Mouse (Mus musculus) layer of hippocampus, adult 2 months (tissue): ENCODE measurements around the gene Crispld2. TPM values are rescaled to one million over a fixed set of nuclear protein-coding genes. Genes with fewer than 3 reads are reported as not detected.
A peak's percentile ranks its signal among the peaks of the same experiment; 100 is the strongest.

Source experiments
- DNase-seq, 2 experiments: peaks; one replicate each; pipeline ENCODE4 v3.0.0; 2022; ENCODE audit warnings: low spot score in 2 of 2
- H3K27ac ChIP-seq: fragments of 200-600 bp; 2 replicates; pipeline ENCODE4 v1.8.1; 2022
- H3K4me3 ChIP-seq: fragments of 200-600 bp; 2 replicates; pipeline ENCODE4 v1.8.1; 2022; ENCODE audit warnings: mild to moderate bottlenecking
- CTCF ChIP-seq: fragments of 200-600 bp; conservative IDR thresholded peaks from 2 replicates; pipeline ENCODE4 v1.8.1; 2022; ENCODE audit warnings: antibody characterized with exemption, mild to moderate bottlenecking, moderate library complexity
- total RNA-seq, 2 experiments: library from RNA; stranded (reverse); gene quantifications; 2 replicates each; pipeline ENCODE4 v1.2.3; 2021

Crispld2 gene
- total RNA-seq, 2 experiments from 2014 or later, result 2.0 to 2.5 TPM

DNA sequence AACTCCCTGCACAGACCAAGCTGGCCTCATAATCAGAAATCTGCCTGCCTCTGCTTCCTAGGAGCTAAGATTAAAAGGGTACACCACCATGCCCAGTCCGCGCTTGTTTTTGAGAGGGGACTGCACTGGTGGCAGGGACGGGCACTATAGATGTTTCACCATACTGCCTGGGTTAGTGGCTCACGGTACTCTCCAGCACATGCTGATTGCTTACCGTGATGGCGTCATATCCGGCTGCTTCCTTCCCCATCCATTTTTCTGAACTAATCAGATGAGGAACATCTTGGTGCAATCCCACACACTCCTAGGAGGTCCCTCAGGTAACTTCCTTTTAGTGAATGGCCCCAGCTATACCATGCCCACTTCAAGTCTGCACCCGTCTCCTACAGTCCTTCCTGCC, 52.7 kb downstream of the Crispld2 start:
- Histone ChIP-seq H3K4me3 (no peak overlapping the region), H3K27ac (no peak overlapping the region)
- TF ChIP-seq CTCF, result no peak
- DNase-seq, result no peak

DNA sequence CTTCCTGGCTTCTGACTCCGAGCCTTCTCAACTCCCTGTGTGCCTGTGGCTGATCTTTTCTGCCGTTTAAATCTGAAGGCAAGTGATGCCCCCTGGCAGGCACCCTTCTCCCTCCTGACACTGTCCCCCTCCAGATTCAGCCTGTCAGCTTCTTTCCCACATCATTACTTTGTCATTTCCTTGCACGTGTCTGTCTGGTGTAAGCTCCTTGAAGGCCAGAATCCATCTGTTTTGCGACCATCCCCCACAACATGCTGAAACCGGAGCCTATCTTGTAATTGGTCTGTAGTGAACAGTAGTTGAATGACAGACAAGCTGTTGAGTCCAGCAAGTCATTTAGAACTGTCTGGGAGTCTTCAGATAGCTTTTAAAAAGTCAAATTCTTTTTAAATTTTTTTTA, 53.2 kb downstream of the Crispld2 start:
- no peak for DNase-seq
- Histone ChIP-seq H3K27ac (peak overlapping the region; percentile 86), H3K4me3 (no peak overlapping the region)
- no peak for TF ChIP-seq CTCF

DNA sequence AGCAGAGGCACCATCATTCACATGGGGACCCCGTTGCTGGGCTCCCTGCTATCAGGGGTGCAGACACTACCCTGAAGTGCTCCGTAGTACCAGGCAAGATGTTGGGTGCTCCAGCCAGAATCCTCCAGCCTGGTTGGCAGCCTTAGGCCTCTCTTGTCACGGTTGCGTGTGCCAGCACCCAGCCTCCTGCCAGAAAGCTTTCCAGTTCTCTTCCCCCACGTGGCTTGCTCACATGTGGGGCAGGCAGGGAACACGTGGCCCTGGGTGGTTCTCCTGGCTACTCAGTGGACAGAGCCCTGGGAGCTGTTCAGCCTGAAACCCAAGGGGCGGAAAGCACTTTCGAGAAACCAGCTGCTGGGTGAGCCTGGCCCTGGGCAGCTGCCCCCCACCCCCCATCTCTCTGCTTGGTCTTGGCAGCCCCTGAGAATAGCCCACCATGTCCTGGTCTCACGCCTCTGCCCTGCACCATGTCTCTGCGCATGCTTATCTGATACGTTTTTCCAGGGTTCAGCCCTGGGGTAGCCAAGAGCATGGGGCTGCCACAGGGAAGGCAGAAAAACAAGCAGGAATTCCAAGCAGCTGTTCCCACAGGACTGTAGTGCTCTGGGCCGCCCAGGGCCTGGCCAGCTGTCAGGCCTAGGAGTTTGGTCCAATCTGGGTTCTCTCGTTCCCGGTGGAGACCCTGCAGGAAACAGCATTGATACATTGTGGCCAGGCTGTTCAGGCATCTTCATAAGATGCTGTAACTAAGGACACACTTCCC, 54.2 kb downstream of the Crispld2 start:
- DNase-seq, result peak; percentile 79 to 83
- Histone ChIP-seq H3K4me3 (no peak overlapping the region), H3K27ac (peak overlapping the region; percentile 86)
- TF ChIP-seq CTCF, result no peak

DNA sequence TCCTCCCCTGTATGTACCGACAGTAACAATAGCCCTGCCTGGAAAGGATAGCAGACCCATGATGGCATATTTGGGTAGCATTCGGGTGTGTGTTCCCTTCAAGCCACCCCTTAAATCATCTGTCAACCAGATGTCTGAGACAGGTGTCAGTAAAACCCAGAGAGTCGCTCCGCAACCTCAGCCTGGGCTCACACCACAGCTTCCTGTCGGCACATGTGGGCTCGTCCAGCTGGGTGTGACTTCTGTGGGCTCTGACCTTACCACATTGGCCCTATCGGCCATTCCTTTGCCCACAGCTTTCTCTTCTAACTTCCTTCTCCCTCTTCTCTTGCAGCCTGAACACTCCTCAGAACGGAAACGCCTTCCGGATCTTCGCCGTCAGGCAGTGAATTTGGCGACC, 57.7 kb downstream of the Crispld2 start:
- H3K4me3 ChIP-seq, result no peak overlapping the region
- no peak for DNase-seq
- no peak for TF ChIP-seq CTCF
- no peak overlapping the region for H3K27ac ChIP-seq

- DNase-seq, result no peak
- no peak for TF ChIP-seq CTCF
- no peak overlapping the region for H3K4me3 ChIP-seq
- H3K27ac ChIP-seq, result no peak overlapping the region
These were observed 58.1 kb downstream of the Crispld2 start for GRCm38 (mm10) chr8:120050376-120050775.

DNA sequence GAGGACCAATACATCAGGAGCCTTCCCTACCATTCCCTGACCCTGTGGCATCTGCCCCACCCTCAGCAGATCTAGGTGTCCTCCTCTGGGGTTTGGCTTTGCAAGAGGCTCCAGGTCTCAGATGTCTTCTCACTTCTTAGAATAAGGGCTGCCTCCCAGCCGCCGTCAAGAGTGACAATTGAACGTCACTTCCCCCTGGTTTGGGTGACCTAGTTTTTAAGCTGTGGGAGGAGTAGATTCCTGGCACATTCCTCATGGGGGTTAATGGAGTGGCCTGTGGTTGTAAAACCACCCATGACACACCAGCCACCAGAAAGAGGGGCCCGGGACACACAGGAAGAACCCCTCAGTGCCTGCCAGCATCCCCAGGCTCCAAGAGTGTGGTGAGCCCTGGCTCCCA, 58.8 kb downstream of the Crispld2 start:
- Histone ChIP-seq H3K27ac (no peak overlapping the region), H3K4me3 (no peak overlapping the region)
- TF ChIP-seq CTCF, result no peak
- no peak for DNase-seq

- DNase-seq, result no peak
- TF ChIP-seq CTCF, result no peak
- H3K4me3 ChIP-seq, result no peak overlapping the region
- H3K27ac ChIP-seq, result no peak overlapping the region
These were observed 59.7 kb downstream of the Crispld2 start for GRCm38 (mm10) chr8:120051908-120052307.

DNA sequence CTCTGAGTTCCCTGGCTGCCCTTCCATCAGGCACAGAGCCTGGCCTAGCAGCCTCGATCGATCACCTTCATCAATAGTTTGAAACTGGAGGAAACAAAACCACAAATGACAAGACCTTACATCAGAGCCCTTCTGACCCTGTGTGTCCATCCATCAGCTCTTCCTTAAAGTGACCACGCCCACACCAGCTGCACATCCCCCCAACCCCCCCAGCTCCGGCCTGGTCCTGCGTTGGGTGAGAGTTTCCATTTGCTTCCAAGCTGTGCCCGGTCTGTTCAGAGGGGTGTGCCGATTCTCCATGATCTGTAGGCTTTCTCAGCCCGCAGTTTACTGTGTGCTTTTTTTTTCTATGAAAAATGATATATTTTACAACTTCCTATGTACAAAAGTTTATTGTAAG, 60.1 kb downstream of the Crispld2 start:
- H3K27ac ChIP-seq, result no peak overlapping the region
- no peak overlapping the region for H3K4me3 ChIP-seq
- TF ChIP-seq CTCF, result no peak
- DNase-seq, result no peak

DNA sequence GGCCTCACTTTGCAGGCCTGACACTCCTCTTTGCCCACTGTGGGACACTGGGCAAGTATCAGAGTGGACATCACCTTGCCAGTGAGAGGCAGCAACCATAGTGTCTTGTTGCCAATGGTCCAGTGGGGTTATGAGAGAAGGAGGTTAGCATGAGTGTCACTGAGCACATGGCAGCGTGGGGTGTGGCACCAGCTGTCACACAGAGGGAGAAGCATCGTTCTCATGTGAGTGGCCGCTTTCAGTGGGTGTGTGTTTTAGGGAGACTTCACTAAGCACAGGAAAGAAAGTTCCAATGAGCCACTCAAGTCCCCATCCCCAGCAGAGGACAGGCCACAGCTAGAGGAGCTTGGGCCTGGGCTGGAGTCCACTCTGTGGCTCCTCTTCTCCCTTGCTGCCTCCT, 62.6 kb downstream of the Crispld2 start:
- H3K27ac ChIP-seq, result no peak overlapping the region
- no peak for TF ChIP-seq CTCF
- no peak overlapping the region for H3K4me3 ChIP-seq
- DNase-seq, result no peak

- Histone ChIP-seq H3K4me3 (no peak overlapping the region), H3K27ac (no peak overlapping the region)
- TF ChIP-seq CTCF, result no peak
- no peak for DNase-seq
These were observed 64.8 kb downstream of the Crispld2 start for GRCm38 (mm10) chr8:120057078-120057477.

DNA sequence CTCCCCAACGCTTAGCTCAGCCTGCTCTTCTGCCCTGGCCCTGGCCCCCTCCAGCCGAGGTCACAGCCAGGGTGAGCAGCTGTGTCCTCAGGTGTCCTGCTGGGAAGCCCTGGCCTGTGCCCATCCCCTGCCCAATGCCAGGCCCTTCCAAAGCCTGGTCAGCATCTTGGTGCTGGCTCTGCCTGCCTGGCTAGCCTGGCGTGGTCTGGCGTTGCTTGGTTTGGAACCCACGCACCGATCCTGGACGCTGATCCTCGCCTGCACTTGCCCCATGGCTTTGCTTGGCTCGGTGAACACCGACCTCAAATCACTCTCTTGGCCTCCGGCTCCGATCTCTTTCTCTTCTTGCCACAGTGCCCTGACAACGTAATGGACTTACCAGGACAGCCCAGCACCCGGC, 70.5 kb downstream of the Crispld2 start:
- Histone ChIP-seq H3K27ac (no peak overlapping the region), H3K4me3 (no peak overlapping the region)
- no peak for DNase-seq
- TF ChIP-seq CTCF, result no peak

DNA sequence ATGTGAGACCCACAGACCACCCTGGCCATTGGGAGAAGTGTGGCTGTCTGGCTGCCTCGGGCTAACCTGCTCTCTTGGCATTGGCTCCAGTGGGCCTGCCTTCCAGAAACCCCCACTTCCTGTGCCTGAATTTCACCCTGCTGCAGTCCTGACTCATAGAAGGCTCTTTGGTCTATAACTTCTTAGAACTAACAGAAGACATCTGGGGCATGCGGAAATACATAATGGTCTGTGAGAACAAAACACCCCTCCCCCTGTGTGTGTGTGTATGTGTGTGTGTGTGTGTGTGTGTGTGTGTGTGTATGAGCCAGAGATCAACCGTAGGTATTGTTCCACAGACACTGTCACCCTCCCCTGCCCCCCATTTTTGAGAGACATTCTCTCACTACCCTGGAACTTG, 71.1 kb downstream of the Crispld2 start:
- no peak overlapping the region for H3K4me3 ChIP-seq
- DNase-seq, result no peak
- TF ChIP-seq CTCF, result no peak
- no peak overlapping the region for H3K27ac ChIP-seq

- H3K4me3 ChIP-seq, result no peak overlapping the region
- no peak overlapping the region for H3K27ac ChIP-seq
- DNase-seq, result no peak
- TF ChIP-seq CTCF, result no peak
These were observed 73.4 kb downstream of the Crispld2 start for GRCm38 (mm10) chr8:120065611-120066010.

- H3K4me3 ChIP-seq, result no peak overlapping the region
- no peak for DNase-seq
- TF ChIP-seq CTCF, result no peak
- H3K27ac ChIP-seq, result no peak overlapping the region
These were observed 74.0 kb downstream of the Crispld2 start for GRCm38 (mm10) chr8:120066226-120066625.
